Mouse (Mus musculus) central nervous system, embryonic 11.5 days (tissue): ENCODE results near the gene Shc2. TPM values are rescaled to one million over a fixed set of nuclear protein-coding genes. Genes with fewer than 3 reads are reported as not detected.

Experiments
- polyA plus RNA-seq: library from polyadenylated mRNA; depleted of rRNA; stranded (reverse); fragments of >200 nt; gene quantifications from 2 replicates; pipeline ENCODE4 v1.2.3, GENCODE M21; 2012; rRNA removed

The Shc2 gene
- 29.5 and 34.5 TPM in 2 replicates for polyA plus RNA-seq

DNA sequence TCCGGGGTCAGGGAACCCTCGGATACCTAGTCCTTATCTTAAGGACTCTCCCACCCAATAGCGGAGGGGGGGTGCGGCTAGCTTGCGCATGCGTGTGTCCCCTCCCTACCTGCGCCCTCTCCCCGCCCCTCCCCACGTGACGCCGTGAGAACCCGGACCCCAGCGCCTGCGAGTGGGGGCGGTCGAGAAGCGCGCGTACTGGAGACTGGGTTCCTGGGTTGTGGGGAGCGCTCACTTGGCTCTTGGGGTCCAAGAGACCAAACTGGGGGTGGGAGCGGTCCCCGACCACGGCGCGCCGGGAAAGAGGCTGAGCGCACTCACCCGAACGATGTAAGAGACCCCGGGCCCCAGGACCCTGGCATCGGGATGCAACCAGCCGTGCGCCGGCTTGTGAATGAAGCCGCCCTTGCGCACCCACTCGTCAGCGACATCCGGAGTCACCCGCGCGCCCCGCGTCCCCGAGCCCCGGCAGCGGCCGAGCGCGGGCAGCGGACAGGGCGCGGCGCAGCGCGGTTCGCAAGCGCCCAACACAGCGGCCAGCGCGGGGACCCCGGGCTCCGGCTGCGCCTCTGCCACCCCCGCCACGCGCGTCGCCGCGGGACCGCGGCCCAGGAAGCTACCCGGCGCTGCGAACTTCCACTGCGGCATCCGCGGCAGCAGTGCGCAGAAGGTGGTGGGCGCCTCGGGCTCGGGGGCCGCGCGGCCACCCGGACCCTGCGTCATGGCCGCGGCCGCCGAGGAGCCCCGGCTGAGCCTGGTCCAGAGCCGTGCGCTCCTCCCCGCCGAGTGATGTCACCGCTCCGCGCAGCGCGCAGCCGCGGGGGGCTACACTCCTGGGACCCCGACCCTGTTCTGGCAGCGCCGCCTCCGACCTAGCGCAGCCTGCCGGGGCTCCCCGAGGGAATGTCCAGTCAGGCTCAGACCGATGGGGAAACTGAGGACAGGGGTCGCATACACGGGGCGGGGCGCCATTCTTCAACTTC lies at the start of gene Shc2:
Gene Shc2 (minus strand): TSS at position 791 of the 983 bp plus-strand sequence.

DNA sequence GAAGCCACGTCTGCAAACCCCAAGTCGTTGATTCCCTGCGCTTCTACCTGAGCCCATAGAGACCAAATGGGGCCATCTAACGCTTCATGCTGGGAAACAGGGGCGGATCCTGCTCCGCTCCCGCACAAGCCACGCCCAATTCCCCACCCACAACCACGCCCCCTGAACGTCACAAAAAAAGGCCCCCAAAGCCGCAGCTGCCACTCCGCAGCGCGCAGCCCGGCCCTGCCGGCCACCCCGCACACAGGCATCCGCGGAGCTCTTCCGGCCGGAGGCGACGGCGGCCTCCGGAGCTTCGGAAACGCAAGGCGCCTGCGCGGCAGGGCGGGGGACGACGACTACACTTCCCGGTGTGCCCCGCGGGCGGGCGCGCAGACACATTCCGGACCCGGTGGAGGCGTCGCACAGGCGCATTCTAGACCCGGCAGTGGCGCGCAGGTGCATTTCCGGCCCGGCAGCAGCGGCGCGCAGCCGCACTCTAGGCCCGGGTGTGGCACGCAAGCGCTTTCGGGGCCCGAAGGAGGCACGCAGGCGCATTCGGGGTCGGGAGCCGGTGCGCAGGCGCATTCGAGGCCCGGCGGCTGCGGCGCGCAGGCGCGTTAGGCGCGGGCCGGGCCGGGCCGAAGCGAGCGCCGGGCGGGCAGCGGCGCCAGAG lies 44.0 kb upstream of the Shc2 start, which contains the start of gene Cdc34:
Gene Cdc34 (plus strand): TSS at position 605 of the 655 bp plus-strand sequence.

DNA sequence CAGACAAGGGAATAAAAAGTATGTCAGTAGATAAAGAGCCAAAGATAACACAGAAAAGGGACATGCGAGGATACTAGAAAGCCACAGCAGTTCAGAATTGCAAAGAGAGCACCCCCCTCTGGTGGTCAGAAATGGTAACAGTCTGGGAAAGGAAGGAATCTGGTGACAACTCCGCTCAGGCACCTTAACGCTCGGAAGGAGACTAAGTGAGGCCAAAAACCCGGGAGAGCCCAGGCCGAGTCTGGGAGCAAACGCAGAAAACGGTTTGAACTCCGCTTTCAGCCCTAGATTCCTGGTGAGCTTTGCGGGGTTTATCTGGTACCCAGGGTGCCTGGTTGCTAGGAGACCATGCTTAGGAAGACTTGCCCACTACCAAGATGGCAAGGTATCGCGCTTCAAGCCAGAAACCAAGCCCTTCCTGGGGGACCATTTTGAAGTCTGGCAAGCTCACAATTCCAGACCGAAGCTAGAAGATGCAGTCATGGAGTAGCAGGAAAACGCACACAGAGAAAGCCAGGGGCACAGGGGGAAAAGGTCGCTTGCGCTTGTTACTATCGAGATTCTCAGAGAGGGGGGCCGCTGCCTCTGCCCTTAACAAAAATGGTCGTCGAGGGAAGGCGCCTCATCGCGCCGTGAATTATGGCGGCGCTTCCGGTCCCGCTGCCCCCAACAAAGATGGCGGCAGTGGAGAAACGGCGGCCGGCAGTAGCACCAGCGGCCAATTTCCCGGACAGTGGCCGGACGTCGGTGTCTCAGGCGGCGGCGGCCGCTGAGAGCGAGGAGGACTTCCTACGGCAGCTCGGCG lies 31.3 kb upstream of the Shc2 start, which contains the start of gene Tpgs1:
Gene Tpgs1 (plus strand): TSS at position 599 of the 805 bp plus-strand sequence.

DNA sequence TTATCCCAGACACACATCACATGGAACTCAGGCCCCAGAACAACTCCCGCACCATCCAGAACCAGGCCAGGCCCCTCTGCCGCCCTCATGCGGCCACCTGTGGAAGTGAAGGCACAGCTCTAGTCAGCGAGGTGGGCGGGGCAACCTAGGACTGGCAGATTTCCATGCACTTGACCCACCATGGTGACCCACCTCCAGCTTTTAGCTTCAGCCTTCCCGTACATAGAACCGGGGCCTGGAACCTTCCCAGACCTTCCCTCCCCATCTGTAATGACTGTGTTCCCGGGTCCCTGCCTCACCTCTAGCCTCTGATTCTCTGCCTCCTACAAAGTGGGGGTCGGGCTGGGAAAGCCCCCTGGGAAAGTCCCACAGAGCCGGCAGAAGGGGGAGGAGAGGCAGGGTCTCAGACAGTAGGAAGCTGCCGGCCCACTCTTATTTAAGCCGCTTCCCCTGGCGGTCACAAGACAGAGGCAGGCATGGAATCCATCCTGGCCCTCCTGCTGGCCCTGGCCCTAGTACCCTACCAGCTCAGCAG lies 26.5 kb upstream of the Shc2 start, which contains the start of gene Madcam1:
Gene Madcam1 (plus strand): TSS at position 429 of the 535 bp plus-strand sequence.

DNA sequence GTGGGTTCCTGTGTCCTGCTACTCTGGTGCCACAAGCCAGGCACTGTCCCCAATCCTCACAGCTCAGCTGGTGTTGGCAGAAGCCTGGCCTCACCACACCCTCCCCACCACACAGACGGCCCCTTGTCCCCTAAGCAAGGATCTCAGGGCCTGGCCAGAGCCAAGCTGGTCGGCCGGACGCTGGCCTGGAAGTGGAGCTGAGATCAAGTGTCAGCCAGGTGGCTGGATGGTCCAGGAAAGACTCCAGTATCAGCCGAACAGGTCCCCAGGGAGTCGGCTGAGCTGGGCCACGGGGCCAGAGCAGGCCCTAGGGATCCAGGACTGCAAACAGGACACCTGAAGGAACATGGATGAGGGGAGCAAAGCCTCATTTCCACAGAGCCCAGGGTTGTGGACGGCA lies 8.0 kb upstream of the Shc2 start, which contains the start of gene Odf3l2:
Gene Odf3l2 (minus strand): TSS at position 28 of the 400 bp plus-strand sequence.

DNA sequence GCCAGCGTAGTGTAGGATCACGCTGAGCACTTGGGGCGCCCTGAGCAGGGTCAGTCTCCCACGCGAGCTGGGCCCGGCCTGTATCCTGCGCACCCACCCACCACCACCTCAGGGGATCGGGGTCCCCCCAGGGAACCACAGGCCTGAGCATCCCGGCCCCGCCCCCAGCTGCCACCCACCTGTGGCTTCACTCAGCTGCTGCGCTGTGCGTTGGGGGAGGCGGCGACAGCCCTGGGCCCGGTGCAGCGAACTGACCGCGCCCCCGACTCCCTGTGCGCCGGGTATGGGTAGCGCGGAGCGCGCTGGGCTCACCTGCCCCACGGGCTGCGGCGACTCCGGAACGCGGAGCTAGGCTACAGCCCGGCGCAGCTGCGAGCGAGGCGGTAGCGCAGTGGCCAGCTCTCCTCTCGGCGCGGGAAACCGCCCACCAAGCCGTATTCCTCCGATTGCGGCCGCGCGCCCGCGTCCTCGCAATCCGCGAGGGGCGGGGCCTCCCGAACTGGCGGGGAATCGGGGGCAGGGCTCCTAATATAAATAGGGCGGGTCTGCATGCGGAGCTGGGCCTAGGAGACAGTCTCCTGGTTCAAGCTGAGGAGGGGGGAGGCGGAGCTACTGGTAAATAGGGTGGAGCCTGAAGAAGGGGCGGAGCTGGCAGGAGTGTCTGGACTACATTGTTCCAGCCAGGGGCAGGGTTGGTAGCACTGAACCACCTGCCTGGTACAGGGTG lies 24.0 kb downstream of the Shc2 start, which contains the start of gene C2cd4c:
Gene C2cd4c (minus strand): TSS at position 448 of the 727 bp plus-strand sequence.

DNA sequence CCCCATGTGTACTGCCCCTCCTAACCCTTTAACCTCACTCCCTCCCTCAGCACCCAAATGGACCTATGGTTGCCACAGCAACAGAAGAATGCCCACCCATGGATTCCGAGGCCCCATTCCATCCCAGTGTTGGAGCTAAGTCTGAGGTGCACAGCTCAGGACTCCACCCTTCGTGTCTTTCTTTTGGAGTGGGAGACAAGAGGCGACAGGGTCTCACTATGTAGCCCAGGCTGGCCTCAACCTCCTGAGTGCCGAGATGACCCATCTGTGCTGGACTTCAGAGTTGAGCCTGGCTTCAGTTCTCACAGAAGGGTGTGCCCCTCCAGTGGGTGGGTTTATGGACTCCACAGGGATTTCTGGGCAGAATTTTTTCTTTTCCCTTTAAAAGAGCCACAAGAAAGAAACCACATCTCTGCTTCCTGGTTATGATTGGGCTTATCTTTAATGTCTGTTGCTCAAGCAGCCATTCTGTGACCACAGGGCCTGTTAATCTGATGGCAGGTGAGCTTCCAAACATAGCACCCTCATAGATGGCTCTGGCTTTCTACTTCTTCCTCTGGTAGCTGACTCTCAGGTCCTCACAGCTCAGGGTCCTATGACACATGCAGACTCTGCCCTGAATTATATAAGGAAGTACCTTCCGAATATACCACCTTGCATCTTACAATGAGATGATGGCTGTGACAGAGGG lies 50.5 kb downstream of the Shc2 start, which contains the start of gene Theg:
Gene Theg (minus strand): TSS at position 271 of the 691 bp plus-strand sequence.

Other genes starting within 250 kb of the Shc2 start
- gene Vmn2r83, start 169.2 kb downstream of the Shc2 start, polyA plus RNA-seq, result not detected in 2 replicates
- gene Plpp2, start 104.1 kb downstream of the Shc2 start, polyA plus RNA-seq, result 5.5 and 10.1 TPM in 2 replicates
- 120 and 122 TPM in 2 replicates for gene Mier2, start 82.7 kb downstream of the Shc2 start, polyA plus RNA-seq
- not detected in 2 replicates for gene Theg, start 50.6 kb downstream of the Shc2 start, polyA plus RNA-seq
- 1.3 and 1.4 TPM in 2 replicates for gene C2cd4c, start 23.9 kb downstream of the Shc2 start, polyA plus RNA-seq
- gene Odf3l2, start 7.8 kb upstream of the Shc2 start, polyA plus RNA-seq, result not detected in 2 replicates
- gene Madcam1, start 26.6 kb upstream of the Shc2 start, polyA plus RNA-seq, result 0.50 and 2.5 TPM in 2 replicates
- gene Tpgs1, start 31.5 kb upstream of the Shc2 start, polyA plus RNA-seq, result 47.9 and 61.7 TPM in 2 replicates
- 177 and 195 TPM in 2 replicates for gene Cdc34, start 44.3 kb upstream of the Shc2 start, polyA plus RNA-seq
- gene Gzmm, start 51.1 kb upstream of the Shc2 start, polyA plus RNA-seq, result 0.81 and 1.5 TPM in 2 replicates
- gene Bsg, start 66.6 kb upstream of the Shc2 start, polyA plus RNA-seq, result 332 and 473 TPM in 2 replicates
- gene Hcn2, start 78.7 kb upstream of the Shc2 start, polyA plus RNA-seq, result 1.0 and 1.2 TPM in 2 replicates
- gene Polrmt, start 108.7 kb upstream of the Shc2 start, polyA plus RNA-seq, result 51.6 and 58.3 TPM in 2 replicates
- 0.08 and 0.26 TPM in 2 replicates for gene Fgf22, start 117.2 kb upstream of the Shc2 start, polyA plus RNA-seq
- gene Rnf126, start 129.0 kb upstream of the Shc2 start, polyA plus RNA-seq, result 122 and 132 TPM in 2 replicates
- 1.00 and 2.3 TPM in 2 replicates for gene Fstl3, start 139.4 kb upstream of the Shc2 start, polyA plus RNA-seq
- 0.08 and 0.16 TPM in 2 replicates for gene Prss57, start 153.0 kb upstream of the Shc2 start, polyA plus RNA-seq
- 98.3 and 130 TPM in 2 replicates for gene Palm, start 155.7 kb upstream of the Shc2 start, polyA plus RNA-seq
- gene Misp, start 183.1 kb upstream of the Shc2 start, polyA plus RNA-seq, result 0.64 and 0.96 TPM in 2 replicates
- gene Ptbp1, start 216.5 kb upstream of the Shc2 start, polyA plus RNA-seq, result 162 and 407 TPM in 2 replicates
- 15.3 and 15.8 TPM in 2 replicates for gene Prtn3, start 236.6 kb upstream of the Shc2 start, polyA plus RNA-seq
- gene Plppr3, start 236.7 kb upstream of the Shc2 start, polyA plus RNA-seq, result 256 and 339 TPM in 2 replicates
- 0.43 and 0.54 TPM in 2 replicates for gene Elane, start 248.3 kb upstream of the Shc2 start, polyA plus RNA-seq